Mouse (Mus musculus) liver, postnatal 0 days (tissue): ENCODE measurements around the gene Nfe2l2.

Source experiments
- CTCF ChIP-seq: sonication (generic); IDR thresholded peaks from 2 replicates; pipeline ENCODE4 v1.5.1; 2016; ENCODE audit warnings: antibody characterized with exemption, low read depth
- EP300 ChIP-seq: IDR thresholded peaks from 2 replicates; pipeline ENCODE4 v1.6.1; 2016; ENCODE audit warnings: antibody characterized with exemption, low read depth, mild to moderate bottlenecking

DNA sequence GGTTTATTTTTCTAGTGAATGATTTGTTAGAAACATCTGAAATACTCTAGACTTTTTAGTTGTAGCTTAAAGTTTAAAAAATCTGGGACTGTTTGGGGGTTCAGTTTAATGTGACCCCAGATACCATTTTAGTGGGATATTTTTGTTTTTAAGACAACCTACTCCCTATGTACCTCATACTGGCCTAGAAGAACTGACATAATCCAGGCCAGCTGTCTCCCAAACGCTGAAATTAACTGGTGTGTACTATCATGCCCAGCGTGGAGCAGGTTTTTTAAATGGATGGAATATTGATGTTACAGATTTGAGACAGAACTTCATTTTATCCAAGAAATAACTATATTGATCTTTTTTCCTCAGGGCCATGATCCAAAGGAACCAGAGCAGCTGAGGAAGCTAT lies 43.3 kb downstream of the Nfe2l2 start:
- no peak for TF ChIP-seq CTCF
- TF ChIP-seq EP300: no peak
